Mouse (Mus musculus) liver, embryonic 14.5 days (tissue): ENCODE data around the gene Carmil1. TPM values are rescaled to one million over a fixed set of nuclear protein-coding genes. Genes with fewer than 3 reads are reported as not detected.
A peak's percentile ranks its signal among the peaks of the same experiment; 100 is the strongest.

ENCODE experiments used
- ATAC-seq: fragments of 200-750 bp; cut with Nextera tagmentation; 2 replicates; pipeline ENCODE4 v1.8.0; 2017; ENCODE audit warnings: moderate number of reproducible peaks, mild to moderate bottlenecking, moderate library complexity; ENCODE audit not compliant: insufficient read depth
- DNase-seq, 3 experiments: peaks; one replicate each; pipeline ENCODE4 v3.0.0-alpha.2; 2012 to 2013; ENCODE audit warnings: low read depth in 3 of 3, low spot score in 3 of 3
- H3K27ac ChIP-seq: fragments of 300-500 bp; sonication (generic); 2 replicates; pipeline ENCODE4 v1.5.1; 2014; ENCODE audit warnings: moderate library complexity, mild to moderate bottlenecking, control low read depth, inconsistent platforms
- H3K27me3 ChIP-seq: fragments of 300-500 bp; sonication (generic); 2 replicates; pipeline ENCODE4 v1.6.1; 2014; ENCODE audit warnings: mild to moderate bottlenecking, low read length, moderate library complexity; ENCODE audit not compliant: control insufficient read depth, insufficient read depth
- H3K36me3 ChIP-seq: fragments of 300-500 bp; sonication (generic); replicated peaks from 2 replicates; pipeline ENCODE4 v1.6.1; 2014; ENCODE audit warnings: low read depth; ENCODE audit not compliant: control insufficient read depth, insufficient read depth
- H3K4me1 ChIP-seq, 2 experiments: fragments of 200-500 bp in 1 of 2; fragments of 300-500 bp in 1 of 2; sonication (generic) in 1 of 2; replicated peaks; 2 replicates each; pipeline ENCODE4 v1.6.1; 2012 to 2014; ENCODE audit warnings: antibody characterized with exemption in 1 of 2, inconsistent platforms in 1 of 2, low read length in 1 of 2; ENCODE audit not compliant: control insufficient read depth in 2 of 2, insufficient read depth in 2 of 2
- H3K4me2 ChIP-seq: fragments of 300-500 bp; sonication (generic); 2 replicates; pipeline ENCODE4 v1.6.1; 2014; ENCODE audit warnings: low read depth, mild to moderate bottlenecking, control low read depth, moderate library complexity
- H3K4me3 ChIP-seq, 2 experiments: fragments of 200-500 bp in 1 of 2; fragments of 300-500 bp in 1 of 2; sonication (generic) in 1 of 2; 2 replicates each; pipeline ENCODE4 v1.5.1; 2012 to 2014; ENCODE audit warnings: low read depth in 2 of 2, low read length in 2 of 2, mild to moderate bottlenecking in 2 of 2, control low read depth in 1 of 2, inconsistent platforms in 1 of 2, moderate library complexity in 1 of 2; ENCODE audit not compliant: insufficient read depth in 1 of 2
- H3K9ac ChIP-seq: fragments of 300-500 bp; sonication (generic); replicated peaks from 2 replicates; pipeline ENCODE4 v1.6.1; 2014; ENCODE audit warnings: mild to moderate bottlenecking, control low read depth, moderate library complexity
- H3K9me3 ChIP-seq: fragments of 300-500 bp; sonication (generic); 2 replicates; pipeline ENCODE4 v1.6.1; 2016; ENCODE audit warnings: low read length, mixed read lengths; ENCODE audit not compliant: control insufficient read depth
- CTCF ChIP-seq: IDR thresholded peaks from 2 replicates; pipeline ENCODE4 v1.5.1; 2016; ENCODE audit warnings: antibody characterized with exemption, low read depth, control low read depth
- EP300 ChIP-seq: IDR thresholded peaks from 2 replicates; pipeline ENCODE4 v1.6.1; 2016; ENCODE audit warnings: antibody characterized with exemption, low read depth
- WGBS: fragments of 180-500 bp; shearing (Covaris S2); extraction: QIAGEN DNeasy Blood & Tissue Kit; methylation state at CpG from one replicate; pipeline ENCODE4 v1.1.7; 2014; ENCODE audit not compliant: insufficient replicate concordance; 5-methylcytosine and 5-hydroxymethylcytosine counted together
- polyA plus RNA-seq, 2 experiments: library from polyadenylated mRNA; depleted of rRNA in 1 of 2; stranded (reverse) in 1 of 2; unstranded in 1 of 2; fragments of >200 nt; fragmentation: Nextera tagmentation in 1 of 2; extraction: Ambion mirVana in 1 of 2; gene quantifications; 2 replicates each; pipeline versions ENCODE4 v1.2.1 to v1.2.3; 2012 to 2014

Gene Carmil1
- polyA plus RNA-seq, 2 experiments, result 1.8 to 4.2 TPM

GRCm38 (mm10) chr13:24005528-24005927 is 275.1 kb downstream of the Carmil1 start:
- no peak overlapping the region for H3K27ac ChIP-seq
- no peak overlapping the region for H3K4me2 ChIP-seq
- H3K9ac ChIP-seq, result no peak overlapping the region
- no peaks in the 10 kb centered on the region for H3K9me3 ChIP-seq
- H3K36me3 ChIP-seq, result no peaks in the 10 kb centered on the region
- ATAC-seq (peak; percentile 58), DNase-seq (peak in 2 of 3 experiments; percentile 3 to 17)
- peaks cover 4 to 10% of the 10 kb centered on the region in 2 experiments; a peak in 2 of 4 replicates for H3K4me1 ChIP-seq
- TF ChIP-seq EP300 (0 out of 2 replicates have a peak, but pooled peaks have one; percentile 32), CTCF (no peak)
- no peaks in the 10 kb centered on the region; the same call in 1 of the 2 replicates for H3K27me3 ChIP-seq
- 35% methylated on average over 2 of the region's 2 CpGs for WGBS
- H3K4me3 ChIP-seq, result no peak overlapping the region

GRCm38 (mm10) chr13:24001797-24002196 is 278.8 kb downstream of the Carmil1 start:
- Histone ChIP-seq H3K36me3 (no peaks in the 10 kb centered on the region), H3K4me2 (no peak overlapping the region), H3K9me3 (no peaks in the 10 kb centered on the region), H3K4me1 (peaks cover 4 to 10% of the 10 kb centered on the region in 2 experiments; a peak in 2 of 4 replicates), H3K27ac (no peak overlapping the region), H3K27me3 (no peaks in the 10 kb centered on the region; the same call in 1 of the 2 replicates), H3K4me3 (no peak overlapping the region), H3K9ac (no peak overlapping the region)
- DNase-seq (no peak), ATAC-seq (no peak)
- 35% methylated on average over 2 of the region's 2 CpGs for WGBS
- TF ChIP-seq EP300 (no peak), CTCF (no peak)

GRCm38 (mm10) chr13:24001081-24001480 is 279.5 kb downstream of the Carmil1 start:
- no peak for ATAC-seq
- Histone ChIP-seq H3K9me3 (no peaks in the 10 kb centered on the region), H3K4me2 (no peak overlapping the region), H3K4me1 (peaks cover 4 to 10% of the 10 kb centered on the region in 2 experiments; a peak in 2 of 4 replicates), H3K27ac (no peak overlapping the region), H3K27me3 (no peaks in the 10 kb centered on the region; the same call in 1 of the 2 replicates), H3K36me3 (no peaks in the 10 kb centered on the region), H3K4me3 (no peak overlapping the region), H3K9ac (no peak overlapping the region)
- no peak for DNase-seq
- 44% methylated on average over 2 of the region's 2 CpGs for WGBS
- no peak for TF ChIP-seq EP300
- no peak for TF ChIP-seq CTCF

- DNase-seq (no peak), ATAC-seq (no peak)
- TF ChIP-seq EP300 (no peak), CTCF (no peak)
Measured at GRCm38 (mm10) chr13:23998826-23999225, 281.8 kb downstream of the Carmil1 start.

GRCm38 (mm10) chr13:23994756-23995155 is 285.8 kb downstream of the Carmil1 start:
- Histone ChIP-seq H3K4me1 (no peaks in the 10 kb centered on the region), H3K4me2 (no peak overlapping the region), H3K9ac (no peak overlapping the region), H3K4me3 (no peak overlapping the region), H3K36me3 (no peaks in the 10 kb centered on the region), H3K27me3 (peaks cover 20% of the 10 kb centered on the region), H3K27ac (no peak overlapping the region), H3K9me3 (no peaks in the 10 kb centered on the region)
- DNase-seq, result no peak
- TF ChIP-seq EP300, result no peak
- no peak for TF ChIP-seq CTCF
- ATAC-seq, result no peak
- WGBS, result 51% methylated on average over 3 of the region's 3 CpGs

More at GRCm38 (mm10) chr13:23998826-23999225, 281.8 kb downstream of the Carmil1 start:
- Histone ChIP-seq H3K4me1 (no peaks in the 10 kb centered on the region), H3K27ac (no peak overlapping the region), H3K9ac (no peak overlapping the region), H3K4me3 (no peak overlapping the region), H3K9me3 (no peaks in the 10 kb centered on the region), H3K27me3 (peaks cover 5% of the 10 kb centered on the region), H3K4me2 (no peak overlapping the region), H3K36me3 (no peaks in the 10 kb centered on the region)
- 61% methylated on average over 2 of the region's 2 CpGs for WGBS
